Mouse (Mus musculus) intestine, embryonic 14.5 days (tissue): ENCODE measurements around the gene Cntn4. TPM values are rescaled to one million over a fixed set of nuclear protein-coding genes. Genes with fewer than 3 reads are reported as not detected.
A peak's percentile ranks its signal among the peaks of the same experiment; 100 is the strongest.

Experiments used
- ATAC-seq: fragments of 200-750 bp; cut with Nextera tagmentation; replicated peaks from 2 replicates; pipeline ENCODE4 v1.8.0; 2017; ENCODE audit warnings: low read depth, moderate number of reproducible peaks, moderate TSS enrichment, moderate library complexity; ENCODE audit not compliant: low FRiP score, low TSS enrichment
- DNase-seq: peaks from one replicate; pipeline ENCODE4 v3.0.0-alpha.2; 2018; ENCODE audit warnings: low spot score
- H3K27ac ChIP-seq: fragments of 300-500 bp; sonication (generic); 2 replicates; pipeline ENCODE4 v1.5.1; 2014; ENCODE audit warnings: low read depth, mild to moderate bottlenecking, control low read depth
- H3K27me3 ChIP-seq: fragments of 300-500 bp; sonication (generic); replicated peaks from 2 replicates; pipeline ENCODE4 v1.6.1; 2014; ENCODE audit warnings: low read length, control low read depth; ENCODE audit not compliant: control insufficient read depth, insufficient read depth
- H3K36me3 ChIP-seq: fragments of 300-500 bp; sonication (generic); 2 replicates; pipeline ENCODE4 v1.6.1; 2014; ENCODE audit warnings: low read length, control low read depth; ENCODE audit not compliant: control insufficient read depth, insufficient read depth
- H3K4me1 ChIP-seq: fragments of 300-500 bp; sonication (generic); replicated peaks from 2 replicates; pipeline ENCODE4 v1.6.1; 2014; ENCODE audit warnings: low read length, control low read depth, mixed read lengths; ENCODE audit not compliant: control insufficient read depth, insufficient read depth
- H3K4me2 ChIP-seq: fragments of 300-500 bp; sonication (generic); 2 replicates; pipeline ENCODE4 v1.6.1; 2014; ENCODE audit warnings: low read length
- H3K4me3 ChIP-seq: fragments of 300-500 bp; sonication (generic); 2 replicates; pipeline ENCODE4 v1.5.1; 2014; ENCODE audit warnings: low read depth, low read length, control low read depth, mixed read lengths
- H3K9ac ChIP-seq: fragments of 300-500 bp; sonication (generic); 2 replicates; pipeline ENCODE4 v1.6.1; 2014; ENCODE audit warnings: mild to moderate bottlenecking, low read length
- H3K9me3 ChIP-seq: fragments of 300-500 bp; sonication (generic); 2 replicates; pipeline ENCODE4 v1.6.1; 2016; ENCODE audit warnings: low read length, control low read depth; ENCODE audit not compliant: control insufficient read depth
- WGBS: fragments of 180-500 bp; shearing (Covaris S2); extraction: QIAGEN DNeasy Blood & Tissue Kit; methylation state at CpG from one replicate; pipeline ENCODE4 v1.1.7; 2014; 5-methylcytosine and 5-hydroxymethylcytosine counted together
- polyA plus RNA-seq: library from polyadenylated mRNA; unstranded; fragments of >200 nt; fragmentation: Nextera tagmentation; extraction: Ambion mirVana; gene quantifications from 2 replicates; pipeline ENCODE4 v1.2.1, GENCODE M21; 2014

Cntn4 gene
- polyA plus RNA-seq, 1 experiment from 2014 or later = 0.26 TPM

GRCm38 (mm10) chr6:106621188-106621749 is 943.8 kb downstream of the Cntn4 start:
- 79% methylated on average over 5 of the region's 5 CpGs for WGBS
- ATAC-seq (no peak), DNase-seq (no peak)
- no peak overlapping the region for H3K9ac ChIP-seq
- no peaks in the 10 kb centered on the region for H3K27me3 ChIP-seq
- H3K4me3 ChIP-seq = no peak overlapping the region
- no peaks in the 10 kb centered on the region for H3K4me1 ChIP-seq
- no peak overlapping the region for H3K27ac ChIP-seq
- H3K36me3 ChIP-seq = no peaks in the 10 kb centered on the region
- no peaks in the 10 kb centered on the region for H3K9me3 ChIP-seq
- H3K4me2 ChIP-seq = no peak overlapping the region

- no peaks in the 10 kb centered on the region for H3K9me3 ChIP-seq
- no peak for DNase-seq
- ATAC-seq = no peak
- H3K4me1 ChIP-seq = no peaks in the 10 kb centered on the region
- H3K9ac ChIP-seq = no peak overlapping the region
- H3K27ac ChIP-seq = no peak overlapping the region
- no peak overlapping the region for H3K4me3 ChIP-seq
- WGBS = 78% methylated on average over 3 of the region's 3 CpGs
- no peaks in the 10 kb centered on the region for H3K36me3 ChIP-seq
- H3K4me2 ChIP-seq = no peak overlapping the region
- no peaks in the 10 kb centered on the region for H3K27me3 ChIP-seq
These were observed 965.6 kb downstream of the Cntn4 start for GRCm38 (mm10) chr6:106643026-106643425.

- no peaks in the 10 kb centered on the region for H3K27me3 ChIP-seq
- no peak overlapping the region for H3K27ac ChIP-seq
- H3K4me3 ChIP-seq = no peak overlapping the region
- DNase-seq (peak; percentile 63), ATAC-seq (no peak)
- H3K36me3 ChIP-seq = no peaks in the 10 kb centered on the region
- H3K9ac ChIP-seq = no peak overlapping the region
- H3K4me2 ChIP-seq = no peak overlapping the region
- WGBS = 41% methylated on average over 5 of the region's 5 CpGs
- no peaks in the 10 kb centered on the region for H3K9me3 ChIP-seq
- H3K4me1 ChIP-seq = no peaks in the 10 kb centered on the region
These were observed 968.2 kb downstream of the Cntn4 start for GRCm38 (mm10) chr6:106645496-106646211.

- Histone ChIP-seq H3K9me3 (no peaks in the 10 kb centered on the region), H3K4me2 (no peak overlapping the region), H3K9ac (no peak overlapping the region), H3K4me1 (no peaks in the 10 kb centered on the region), H3K4me3 (no peak overlapping the region), H3K27me3 (no peaks in the 10 kb centered on the region), H3K27ac (no peak overlapping the region), H3K36me3 (no peaks in the 10 kb centered on the region)
- WGBS = 16% methylated on average over 4 of the region's 4 CpGs
- no peak for DNase-seq
- ATAC-seq = no peak
These were observed 969.5 kb downstream of the Cntn4 start for GRCm38 (mm10) chr6:106646945-106647344.

- no peaks in the 10 kb centered on the region for H3K4me1 ChIP-seq
- no peaks in the 10 kb centered on the region for H3K9me3 ChIP-seq
- ATAC-seq = no peak
- H3K27ac ChIP-seq = no peak overlapping the region
- H3K27me3 ChIP-seq = no peaks in the 10 kb centered on the region
- no peak overlapping the region for H3K9ac ChIP-seq
- 42% methylated on average over 6 of the region's 6 CpGs for WGBS
- no peak for DNase-seq
- no peak overlapping the region for H3K4me2 ChIP-seq
- H3K36me3 ChIP-seq = no peaks in the 10 kb centered on the region
- no peak overlapping the region for H3K4me3 ChIP-seq
These were observed 986.6 kb downstream of the Cntn4 start for GRCm38 (mm10) chr6:106663780-106664651.

GRCm38 (mm10) chr6:106675581-106675980 is 998.1 kb downstream of the Cntn4 start:
- Histone ChIP-seq H3K9ac (no peak overlapping the region), H3K36me3 (no peaks in the 10 kb centered on the region), H3K27ac (no peak overlapping the region), H3K4me2 (no peak overlapping the region), H3K9me3 (no peaks in the 10 kb centered on the region), H3K27me3 (no peaks in the 10 kb centered on the region), H3K4me3 (no peak overlapping the region), H3K4me1 (no peaks in the 10 kb centered on the region)
- DNase-seq = no peak
- ATAC-seq = no peak
- WGBS = 83% methylated on average over 8 of the region's 8 CpGs

- Histone ChIP-seq H3K27ac (no peak overlapping the region), H3K9ac (no peak overlapping the region), H3K4me2 (no peak overlapping the region), H3K27me3 (no peaks in the 10 kb centered on the region), H3K4me1 (no peaks in the 10 kb centered on the region), H3K4me3 (no peak overlapping the region), H3K9me3 (no peaks in the 10 kb centered on the region), H3K36me3 (no peaks in the 10 kb centered on the region)
- WGBS = 64% methylated on average over 3 of the region's 3 CpGs
- ATAC-seq (no peak), DNase-seq (no peak)
These were observed 1024.5 kb downstream of the Cntn4 start for GRCm38 (mm10) chr6:106701931-106702330.

GRCm38 (mm10) chr6:106705506-106706035 is 1028.1 kb downstream of the Cntn4 start:
- WGBS = 60% methylated on average over 3 of the region's 3 CpGs
- DNase-seq = no peak
- H3K4me3 ChIP-seq = no peak overlapping the region
- no peak overlapping the region for H3K27ac ChIP-seq
- no peak for ATAC-seq
- H3K4me2 ChIP-seq = no peak overlapping the region
- H3K4me1 ChIP-seq = no peaks in the 10 kb centered on the region
- H3K9ac ChIP-seq = no peak overlapping the region
- H3K36me3 ChIP-seq = no peaks in the 10 kb centered on the region
- H3K9me3 ChIP-seq = no peaks in the 10 kb centered on the region
- H3K27me3 ChIP-seq = no peaks in the 10 kb centered on the region
